Mouse (Mus musculus) hindbrain, embryonic 16.5 days (tissue): ENCODE results near the gene Trim65. TPM values are rescaled to one million over a fixed set of nuclear protein-coding genes. Genes with fewer than 3 reads are reported as not detected.
A peak's percentile ranks its signal among the peaks of the same experiment; 100 is the strongest.

Experiments
- ATAC-seq: fragments of 200-750 bp; cut with Nextera tagmentation; 2 replicates; pipeline ENCODE4 v1.8.0; 2017; ENCODE audit warnings: moderate TSS enrichment, moderate library complexity
- H3K27ac ChIP-seq: fragments of 300-500 bp; sonication (generic); 2 replicates; pipeline ENCODE4 v1.5.1; 2014; ENCODE audit warnings: low read depth, mild to moderate bottlenecking, control low read depth, low read length, moderate library complexity
- H3K27me3 ChIP-seq: fragments of 300-500 bp; sonication (generic); replicated peaks from 2 replicates; pipeline ENCODE4 v1.6.1; 2014; ENCODE audit warnings: low read length; ENCODE audit not compliant: control insufficient read depth, insufficient read depth
- H3K36me3 ChIP-seq: fragments of 300-500 bp; sonication (generic); 2 replicates; pipeline ENCODE4 v1.6.1; 2014; ENCODE audit warnings: mild to moderate bottlenecking, low read length, moderate library complexity, mixed read lengths; ENCODE audit not compliant: control insufficient read depth, insufficient read depth
- H3K4me1 ChIP-seq: fragments of 300-500 bp; sonication (generic); 2 replicates; pipeline ENCODE4 v1.6.1; 2014; ENCODE audit warnings: low read depth, low read length; ENCODE audit not compliant: control insufficient read depth, insufficient read depth
- H3K4me2 ChIP-seq: fragments of 300-500 bp; sonication (generic); 2 replicates; pipeline ENCODE4 v1.6.1; 2014; ENCODE audit warnings: mild to moderate bottlenecking, low read length, control low read depth, moderate library complexity
- H3K4me3 ChIP-seq: fragments of 300-500 bp; sonication (generic); 2 replicates; pipeline ENCODE4 v1.5.1; 2014; ENCODE audit warnings: mild to moderate bottlenecking, low read length, control low read depth, moderate library complexity
- H3K9ac ChIP-seq: fragments of 300-500 bp; sonication (generic); 2 replicates; pipeline ENCODE4 v1.6.1; 2014; ENCODE audit warnings: low read depth, mild to moderate bottlenecking, control low read depth, low read length, moderate library complexity
- H3K9me3 ChIP-seq: fragments of 300-500 bp; sonication (generic); 2 replicates; pipeline ENCODE4 v1.6.1; 2014; ENCODE audit warnings: mild to moderate bottlenecking, low read length, moderate library complexity; ENCODE audit not compliant: control insufficient read depth
- WGBS: fragments of 180-500 bp; shearing (Covaris S2); extraction: QIAGEN DNeasy Blood & Tissue Kit; methylation state at CpG from one replicate; pipeline ENCODE4 v1.1.7; 2014; 5-methylcytosine and 5-hydroxymethylcytosine counted together
- polyA plus RNA-seq: library from polyadenylated mRNA; unstranded; fragments of >200 nt; fragmentation: Nextera tagmentation; extraction: Ambion mirVana; gene quantifications from 2 replicates; pipeline ENCODE4 v1.2.1, GENCODE M21; 2015

The Trim65 gene
- polyA plus RNA-seq, 1 experiment from 2014 or later, result 3.0 TPM

DNA sequence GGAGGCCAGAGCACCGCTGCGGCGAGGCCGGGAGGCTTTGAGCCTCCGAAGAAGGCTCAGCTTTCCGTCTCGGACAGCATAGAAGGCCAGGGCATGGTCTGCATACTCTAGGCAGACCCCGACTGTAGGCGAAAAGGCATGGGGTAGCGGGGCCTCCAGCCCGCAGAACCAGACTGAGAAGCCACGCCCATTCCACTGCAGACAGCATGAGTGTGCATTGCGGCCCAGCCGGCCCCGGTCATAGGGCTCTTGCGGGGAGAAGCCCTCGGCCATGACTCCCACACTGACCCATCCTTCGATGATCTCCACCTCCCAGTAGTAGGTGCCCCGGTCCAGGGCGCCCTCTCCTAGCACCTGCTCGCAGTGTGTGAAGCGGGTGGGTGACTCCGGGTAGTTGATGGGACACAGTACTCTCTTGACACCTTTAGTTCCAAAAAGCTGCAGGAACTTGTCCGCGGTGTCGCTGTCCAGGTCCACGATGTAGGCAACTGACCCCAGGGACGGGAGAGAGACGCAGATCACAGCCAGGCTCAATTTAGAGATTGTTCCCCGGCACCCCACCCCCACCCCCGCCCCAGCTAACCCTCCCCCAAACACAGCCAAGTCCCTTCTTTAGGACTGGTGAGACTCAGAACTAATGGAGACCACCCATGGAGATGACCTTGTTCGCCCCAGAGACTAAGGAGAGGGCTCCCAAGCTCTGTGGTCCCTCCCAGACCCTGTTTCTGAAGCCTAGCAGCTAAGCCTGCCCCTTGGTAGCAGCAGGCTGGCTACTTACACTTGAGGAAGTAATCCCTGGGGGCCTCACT, 24.6 kb downstream of the Trim65 start:
- peaks cover 39% of the 10 kb centered on the region for H3K27me3 ChIP-seq
- no peak overlapping the region; the same call in 1 of the 2 replicates for H3K4me2 ChIP-seq
- H3K36me3 ChIP-seq, result no peaks in the 10 kb centered on the region
- no peaks in the 10 kb centered on the region for H3K9me3 ChIP-seq
- no peak for ATAC-seq
- no peak overlapping the region for H3K27ac ChIP-seq
- H3K9ac ChIP-seq, result peak overlapping the region; percentile 4; the same call in 1 of the 2 replicates
- no peak overlapping the region for H3K4me3 ChIP-seq
- peaks cover 28% of the 10 kb centered on the region for H3K4me1 ChIP-seq
- 28% methylated on average over 32 of the region's 32 CpGs for WGBS

GRCm38 (mm10) chr11:116105065-116105464, 25.9 kb downstream of the Trim65 start:
- Histone ChIP-seq H3K9ac (no peak overlapping the region), H3K4me1 (peaks cover 26% of the 10 kb centered on the region), H3K27ac (no peak overlapping the region), H3K27me3 (peaks cover 30% of the 10 kb centered on the region), H3K36me3 (no peaks in the 10 kb centered on the region), H3K4me2 (no peak overlapping the region), H3K9me3 (no peaks in the 10 kb centered on the region), H3K4me3 (no peak overlapping the region)
- 94% methylated on average over 2 of the region's 2 CpGs for WGBS
- ATAC-seq, result no peak

DNA sequence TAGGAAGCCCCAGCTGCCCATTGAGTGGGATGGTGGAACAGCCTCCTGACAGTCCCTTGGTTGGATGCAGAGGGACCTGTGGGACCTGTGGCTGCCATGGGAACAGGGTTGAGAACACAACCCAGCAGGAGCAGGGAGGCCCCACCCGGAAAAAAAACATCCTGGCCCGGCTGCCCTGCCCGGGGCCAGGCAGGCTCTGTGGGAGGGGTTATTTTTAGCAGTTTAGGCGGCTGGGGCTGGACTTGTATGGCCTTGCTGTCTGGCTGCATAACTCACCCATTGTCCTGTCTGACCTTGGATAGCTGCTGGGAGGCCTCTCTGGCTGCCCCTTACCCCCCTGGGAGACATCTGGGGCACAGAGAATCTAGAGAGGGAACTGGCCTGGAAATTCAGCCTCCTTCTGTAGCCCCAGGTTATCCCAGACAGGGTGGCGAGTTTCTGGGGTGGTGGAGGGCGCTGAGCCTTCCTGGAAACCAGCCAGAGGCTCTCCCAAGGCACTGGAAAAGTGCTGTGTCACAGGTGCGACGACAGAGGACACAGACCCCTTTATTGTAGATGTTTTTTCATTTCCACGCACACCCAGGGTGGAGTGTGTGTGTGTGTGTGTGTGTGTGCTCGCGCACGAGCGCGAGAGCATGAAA, 26.8 kb downstream of the Trim65 start:
- WGBS, result 31% methylated on average over 13 of the region's 14 CpGs
- H3K4me1 ChIP-seq, result peaks cover 24% of the 10 kb centered on the region
- H3K27ac ChIP-seq, result peak overlapping the region; percentile 42; the same call in 1 of the 2 replicates
- H3K27me3 ChIP-seq, result peaks cover 30% of the 10 kb centered on the region
- no peak overlapping the region for H3K4me2 ChIP-seq
- H3K36me3 ChIP-seq, result no peaks in the 10 kb centered on the region
- H3K9me3 ChIP-seq, result no peaks in the 10 kb centered on the region
- H3K4me3 ChIP-seq, result no peak overlapping the region
- peak; percentile 31; the same call in 1 of the 2 replicates for ATAC-seq
- peak overlapping the region; percentile 41; the same call in 1 of the 2 replicates for H3K9ac ChIP-seq

DNA sequence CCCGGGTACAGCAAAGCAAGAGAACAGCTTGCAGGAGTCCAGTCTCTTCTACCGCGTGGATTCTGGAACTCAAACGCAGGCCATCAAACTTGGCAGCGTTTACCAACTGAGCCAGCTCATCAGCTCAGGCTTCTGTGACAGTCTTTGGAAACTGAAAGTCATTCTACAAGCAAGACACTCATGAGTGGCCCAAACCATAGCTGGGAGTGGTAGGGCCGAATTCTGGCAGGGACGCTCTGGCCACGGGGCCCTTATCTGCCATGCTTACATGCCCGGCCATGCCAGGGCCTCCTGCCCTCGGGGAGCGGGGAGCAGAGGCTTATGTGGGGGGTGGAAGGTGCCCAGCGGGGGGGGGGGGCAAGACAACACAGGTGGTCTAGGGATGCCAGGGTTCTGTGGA, 27.4 kb downstream of the Trim65 start:
- peaks cover 24% of the 10 kb centered on the region for H3K4me1 ChIP-seq
- WGBS, result 73% methylated on average over 12 of the region's 12 CpGs

DNA sequence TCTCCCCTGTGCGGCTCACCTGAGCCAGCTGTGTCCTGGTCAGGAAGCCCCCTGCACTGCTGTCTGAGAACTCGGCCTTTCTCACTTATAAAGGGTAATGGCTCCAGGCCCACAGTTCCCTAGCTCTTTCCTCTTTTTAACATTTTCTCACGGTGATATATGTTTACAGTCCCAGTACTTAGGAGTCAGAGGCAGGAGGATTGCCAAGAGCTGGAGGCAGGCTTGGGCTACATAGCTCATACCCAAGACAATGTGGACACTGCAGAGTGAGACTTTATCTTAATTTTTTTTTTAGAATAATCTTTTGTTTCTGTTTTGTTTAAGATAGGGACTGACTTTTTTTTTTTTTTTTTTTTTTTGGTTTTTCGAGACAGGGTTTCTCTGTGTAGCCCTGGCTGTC, 28.5 kb downstream of the Trim65 start:
- Histone ChIP-seq H3K4me3 (no peak overlapping the region), H3K27me3 (peaks cover 16% of the 10 kb centered on the region), H3K4me2 (peak overlapping the region; percentile 15; the same call in 1 of the 2 replicates), H3K36me3 (no peaks in the 10 kb centered on the region), H3K4me1 (peaks cover 14% of the 10 kb centered on the region), H3K9ac (peak overlapping the region; percentile 35; the same call in 1 of the 2 replicates), H3K9me3 (no peaks in the 10 kb centered on the region), H3K27ac (peak overlapping the region; percentile 86)
- peak; percentile 24; the same call in 1 of the 2 replicates for ATAC-seq
- 57% methylated on average over 3 of the region's 4 CpGs for WGBS

More for the DNA sequence above, 27.4 kb downstream of the Trim65 start:
- Histone ChIP-seq H3K27ac (peak overlapping the region; percentile 11), H3K4me3 (no peak overlapping the region), H3K27me3 (peaks cover 27% of the 10 kb centered on the region), H3K36me3 (no peaks in the 10 kb centered on the region), H3K9ac (no peak overlapping the region), H3K4me2 (no peak overlapping the region), H3K9me3 (no peaks in the 10 kb centered on the region)
- no peak for ATAC-seq

- peak; percentile 94 for ATAC-seq
- H3K4me1 ChIP-seq, result peaks cover 12% of the 10 kb centered on the region
- peak overlapping the region; percentile 35; the same call in 1 of the 2 replicates for H3K9ac ChIP-seq
- peaks cover 11% of the 10 kb centered on the region for H3K27me3 ChIP-seq
- H3K27ac ChIP-seq, result peak overlapping the region; percentile 86
- 29% methylated on average over 11 of the region's 11 CpGs for WGBS
- no peaks in the 10 kb centered on the region for H3K9me3 ChIP-seq
- H3K4me3 ChIP-seq, result no peak overlapping the region
- peak overlapping the region; percentile 15; the same call in 1 of the 2 replicates for H3K4me2 ChIP-seq
- H3K36me3 ChIP-seq, result no peaks in the 10 kb centered on the region
Observed at GRCm38 (mm10) chr11:116101931-116102381, 29.0 kb downstream of the Trim65 start.

GRCm38 (mm10) chr11:116100839-116101238, 30.1 kb downstream of the Trim65 start:
- Histone ChIP-seq H3K27me3 (peaks cover 2% of the 10 kb centered on the region; the same call in 1 of the 2 replicates), H3K4me3 (no peak overlapping the region), H3K27ac (peak overlapping the region; percentile 86), H3K4me2 (no peak overlapping the region), H3K9ac (no peak overlapping the region), H3K4me1 (peaks cover 12% of the 10 kb centered on the region), H3K36me3 (no peaks in the 10 kb centered on the region), H3K9me3 (no peaks in the 10 kb centered on the region)
- no peak for ATAC-seq
- WGBS, result 80% methylated on average over 7 of the region's 7 CpGs

GRCm38 (mm10) chr11:116100385-116100784, 30.5 kb downstream of the Trim65 start:
- Histone ChIP-seq H3K9ac (no peak overlapping the region), H3K4me1 (peaks cover 12% of the 10 kb centered on the region), H3K9me3 (no peaks in the 10 kb centered on the region), H3K4me3 (no peak overlapping the region), H3K27ac (no peak overlapping the region), H3K36me3 (no peaks in the 10 kb centered on the region), H3K27me3 (no peaks in the 10 kb centered on the region), H3K4me2 (no peak overlapping the region)
- ATAC-seq, result no peak
- 84% methylated on average over 6 of the region's 6 CpGs for WGBS

- Histone ChIP-seq H3K27me3 (no peaks in the 10 kb centered on the region), H3K4me1 (peaks cover 11% of the 10 kb centered on the region), H3K4me3 (no peak overlapping the region), H3K36me3 (no peaks in the 10 kb centered on the region), H3K27ac (no peak overlapping the region), H3K9ac (no peak overlapping the region), H3K9me3 (no peaks in the 10 kb centered on the region), H3K4me2 (no peak overlapping the region)
- 90% methylated on average over 6 of the region's 6 CpGs for WGBS
- ATAC-seq, result no peak
Observed at GRCm38 (mm10) chr11:116099462-116099861, 31.5 kb downstream of the Trim65 start.
